Mouse (Mus musculus) layer of hippocampus, adult 11-12 months (tissue): ENCODE results near the gene Rdh8.

Experiments
- DNase-seq: peaks from one replicate; pipeline ENCODE4 v3.0.0; 2022; ENCODE audit warnings: low spot score

Gene Rdh8

GRCm38 (mm10) chr9:20837184-20837947, 19.1 kb downstream of the Rdh8 start:
- DNase-seq, result no peak

DNA sequence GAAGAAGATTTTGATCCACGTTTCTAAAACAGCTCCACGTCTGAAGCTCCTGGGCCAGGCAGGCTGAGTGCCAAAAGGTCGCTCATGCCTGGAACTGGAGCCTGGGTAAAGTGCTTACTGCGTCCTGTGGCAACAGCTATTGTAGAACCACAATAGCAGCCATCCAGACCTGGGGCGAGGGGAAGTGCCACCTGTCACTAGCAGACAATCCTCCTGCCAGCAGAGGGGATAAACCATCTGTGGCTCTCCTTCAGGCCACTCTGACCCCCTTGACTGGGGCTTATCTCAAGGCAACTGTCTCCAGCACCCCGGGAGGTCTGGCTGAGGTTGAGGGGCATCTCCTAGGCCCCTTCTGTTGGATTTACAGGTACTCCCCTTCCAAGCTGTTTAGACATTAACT, 20.6 kb downstream of the Rdh8 start:
- no peak for DNase-seq

DNA sequence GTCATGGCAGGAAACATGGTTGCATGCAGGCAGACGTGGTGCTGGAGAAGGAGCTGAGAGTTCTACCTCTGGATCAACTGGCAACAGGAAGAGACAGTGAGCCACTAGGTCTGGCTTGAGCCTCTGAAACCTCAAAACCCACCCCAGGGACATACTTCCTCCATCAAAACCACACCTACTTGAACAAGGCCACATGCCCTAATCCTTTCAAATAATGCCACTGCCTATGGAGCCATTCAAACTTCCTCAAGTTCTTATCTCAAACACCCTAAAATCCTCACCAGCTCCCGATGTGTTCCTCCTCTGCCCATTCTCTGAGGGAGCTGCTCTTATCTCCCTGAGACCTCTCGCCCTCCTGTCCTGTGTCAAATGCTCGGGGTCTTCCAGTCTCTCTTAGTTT, 23.9 kb downstream of the Rdh8 start:
- DNase-seq, result no peak

DNA sequence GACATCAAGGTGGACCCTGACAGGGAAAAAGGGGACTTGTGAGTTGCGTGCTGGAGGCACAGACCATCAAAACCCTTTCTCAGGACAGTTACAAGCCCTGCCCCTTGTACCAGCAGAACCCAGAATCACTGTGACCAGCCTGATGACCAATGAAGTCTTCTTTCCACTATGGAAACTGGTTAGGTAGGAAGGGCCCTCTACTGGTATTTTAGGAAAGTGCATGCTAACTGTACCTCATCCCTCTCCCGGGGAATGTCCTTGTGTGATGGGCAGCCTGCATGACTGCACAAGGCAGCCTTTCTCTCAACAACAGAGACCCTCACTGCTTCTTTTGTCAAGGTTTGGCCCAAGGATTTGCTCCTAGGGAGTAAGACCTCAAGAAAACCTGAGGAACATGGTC, 24.4 kb downstream of the Rdh8 start:
- peak; percentile 30 for DNase-seq

- DNase-seq, result no peak
These were observed 31.9 kb downstream of the Rdh8 start for GRCm38 (mm10) chr9:20850179-20850578.

- DNase-seq, result no peak
These were observed 38.8 kb downstream of the Rdh8 start for GRCm38 (mm10) chr9:20857131-20857530.

DNA sequence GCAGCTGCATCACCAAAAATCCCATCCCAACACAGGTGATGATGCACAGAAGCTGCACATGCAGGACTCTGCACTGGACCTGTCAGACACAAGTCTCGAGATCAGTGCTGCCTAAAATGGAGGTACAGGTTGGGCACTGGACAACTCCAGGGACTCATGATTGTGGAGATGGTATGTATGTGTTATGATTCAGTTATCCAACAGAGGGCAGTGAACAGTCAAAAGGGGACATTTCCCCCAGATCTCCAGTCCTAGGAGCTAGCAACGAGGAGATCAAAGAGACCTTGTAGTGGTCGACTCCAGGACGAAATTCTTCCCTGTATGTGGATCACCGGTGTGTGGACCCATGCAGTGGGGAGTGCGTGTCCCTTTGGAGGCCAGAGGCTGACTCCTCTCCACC, 41.6 kb downstream of the Rdh8 start:
- DNase-seq, result no peak

DNA sequence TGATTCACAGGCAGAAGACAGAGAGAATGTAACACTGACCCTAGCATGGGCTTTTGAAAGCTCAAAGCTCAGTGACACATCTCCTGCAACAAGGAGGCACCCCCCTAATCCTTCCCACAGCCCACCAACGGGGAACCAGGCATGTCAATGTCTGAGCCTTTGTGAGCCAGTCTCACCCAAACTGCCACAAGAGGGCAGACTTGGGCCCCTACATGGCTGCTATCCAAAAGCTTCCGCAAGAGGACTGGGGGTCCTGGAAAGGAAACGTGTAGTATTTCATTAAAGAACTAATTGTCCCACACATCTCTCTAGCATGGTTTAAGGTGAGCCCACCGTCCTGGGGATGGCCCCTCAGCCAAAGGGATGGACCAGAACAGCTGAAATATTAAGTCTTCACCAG, 43.5 kb downstream of the Rdh8 start:
- DNase-seq, result no peak

GRCm38 (mm10) chr9:20862225-20862624, 43.9 kb downstream of the Rdh8 start:
- DNase-seq, result no peak

DNA sequence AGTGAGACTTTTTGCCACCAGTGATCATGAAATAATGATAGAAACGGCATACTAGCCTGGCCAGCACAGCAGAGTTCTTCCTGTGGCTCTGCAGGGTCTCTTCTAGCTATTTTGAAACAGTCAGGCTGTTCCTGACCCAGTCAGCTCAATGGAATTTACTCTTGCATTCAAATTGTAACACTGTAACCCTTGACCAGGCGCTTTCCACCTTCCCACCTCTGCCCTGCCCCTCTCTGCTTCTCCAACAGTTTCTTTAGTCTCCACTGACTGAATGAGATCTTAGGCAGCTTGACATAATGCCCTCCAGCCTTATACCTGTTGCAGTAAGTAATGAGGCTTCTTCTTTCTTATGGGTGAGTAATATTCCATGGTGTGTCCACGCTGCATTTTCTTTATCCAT, 48.6 kb downstream of the Rdh8 start:
- DNase-seq, result no peak

- DNase-seq, result peak; percentile 75
These were observed 50.2 kb downstream of the Rdh8 start, which contains the start of gene A230050P20Rik for GRCm38 (mm10) chr9:20868448-20869001. A230050P20Rik (plus strand) TSS chr9:20868642.

- DNase-seq, result no peak
These were observed 50.9 kb downstream of the Rdh8 start for GRCm38 (mm10) chr9:20869246-20869645.

GRCm38 (mm10) chr9:20870211-20871173, 52.2 kb downstream of the Rdh8 start:
- no peak for DNase-seq

- no peak for DNase-seq
These were observed 54.7 kb downstream of the Rdh8 start for GRCm38 (mm10) chr9:20872991-20873390.

- DNase-seq, result no peak
These were observed 55.2 kb downstream of the Rdh8 start for GRCm38 (mm10) chr9:20873521-20873920.

DNA sequence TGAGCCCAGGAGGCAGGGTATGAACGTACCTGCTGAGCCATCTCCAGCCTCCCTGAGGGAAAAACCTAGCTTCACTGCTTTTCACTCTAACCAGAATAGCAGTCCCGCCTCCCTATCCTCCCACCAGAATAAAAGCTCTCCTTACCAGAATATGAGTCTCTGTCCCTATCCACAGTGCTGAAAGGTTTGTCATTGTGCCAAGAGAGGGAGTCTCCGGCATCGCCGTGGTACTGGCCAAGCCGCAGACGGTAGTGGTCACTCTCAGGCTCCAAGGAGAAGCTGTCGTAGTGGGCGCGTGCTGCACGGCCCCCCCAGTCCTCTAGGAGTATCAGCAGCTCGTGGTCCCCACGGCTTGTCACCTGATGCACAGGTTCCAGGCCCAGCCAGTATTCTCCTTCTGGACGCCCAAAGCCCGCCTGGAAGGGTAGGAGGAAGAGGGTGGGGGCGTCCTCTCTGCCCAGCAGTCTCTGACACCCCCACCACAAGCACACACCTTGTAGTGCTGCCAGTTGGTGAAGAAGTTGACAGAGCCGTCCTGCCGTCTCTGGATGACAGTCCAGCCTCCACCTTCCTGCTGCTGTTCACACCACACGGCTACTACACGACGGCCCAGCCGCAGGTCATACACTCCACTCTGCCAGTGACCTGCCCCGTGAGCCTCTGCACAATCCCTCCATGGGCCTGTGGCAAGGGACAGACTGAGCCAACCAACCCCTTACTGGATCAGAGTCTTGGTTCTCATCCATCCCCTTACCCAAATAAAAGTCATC, 56.9 kb downstream of the Rdh8 start:
- no peak for DNase-seq
